Mouse (Mus musculus) kidney, embryonic 15.5 days (tissue): ENCODE results near the gene Kdsr. TPM values are rescaled to one million over a fixed set of nuclear protein-coding genes. Genes with fewer than 3 reads are reported as not detected.
"Not testable (repeated sequence)": the region's sequence is repeated elsewhere in the genome, so short reads cannot be mapped to it uniquely, and the experiment has no call there.

Source experiments
- ATAC-seq: fragments of 200-750 bp; cut with Nextera tagmentation; replicated peaks from 2 replicates; pipeline ENCODE4 v1.8.0; 2017; ENCODE audit warnings: moderate TSS enrichment; ENCODE audit not compliant: low FRiP score
- H3K27ac ChIP-seq: fragments of 300-500 bp; sonication (generic); 2 replicates; pipeline ENCODE4 v1.5.1; 2015; ENCODE audit warnings: mild to moderate bottlenecking, inconsistent platforms
- H3K27me3 ChIP-seq: fragments of 300-500 bp; sonication (generic); 2 replicates; pipeline ENCODE4 v1.6.1; 2015; ENCODE audit warnings: inconsistent platforms
- H3K36me3 ChIP-seq: fragments of 300-500 bp; sonication (generic); 2 replicates; pipeline ENCODE4 v1.6.1; 2015; ENCODE audit warnings: inconsistent platforms
- H3K4me1 ChIP-seq: fragments of 300-500 bp; sonication (generic); 2 replicates; pipeline ENCODE4 v1.6.1; 2015; ENCODE audit warnings: inconsistent platforms
- H3K4me2 ChIP-seq: fragments of 300-500 bp; sonication (generic); 2 replicates; pipeline ENCODE4 v1.6.1; 2015; ENCODE audit warnings: moderate library complexity, mild to moderate bottlenecking, inconsistent platforms
- H3K4me3 ChIP-seq: fragments of 300-500 bp; sonication (generic); replicated peaks from 2 replicates; pipeline ENCODE4 v1.5.1; 2015; ENCODE audit warnings: mild to moderate bottlenecking, inconsistent platforms
- H3K9ac ChIP-seq: fragments of 300-500 bp; sonication (generic); 2 replicates; pipeline ENCODE4 v1.6.1; 2015; ENCODE audit warnings: mild to moderate bottlenecking, inconsistent platforms
- H3K9me3 ChIP-seq: fragments of 300-500 bp; sonication (generic); replicated peaks from 2 replicates; pipeline ENCODE4 v1.6.1; 2016; ENCODE audit warnings: inconsistent platforms
- WGBS: fragments of 180-500 bp; shearing (Covaris S2); methylation state at CpG from one replicate; pipeline ENCODE4 v1.1.7; 2015; ENCODE audit warnings: mixed read lengths; 5-methylcytosine and 5-hydroxymethylcytosine counted together
- polyA plus RNA-seq: library from polyadenylated mRNA; unstranded; fragments of >200 nt; fragmentation: Nextera tagmentation; extraction: Ambion mirVana; gene quantifications from 2 replicates; pipeline ENCODE4 v1.2.1, GENCODE M21; 2015

The Kdsr gene
- polyA plus RNA-seq, 1 experiment from 2014 or later, result 11.3 TPM

DNA sequence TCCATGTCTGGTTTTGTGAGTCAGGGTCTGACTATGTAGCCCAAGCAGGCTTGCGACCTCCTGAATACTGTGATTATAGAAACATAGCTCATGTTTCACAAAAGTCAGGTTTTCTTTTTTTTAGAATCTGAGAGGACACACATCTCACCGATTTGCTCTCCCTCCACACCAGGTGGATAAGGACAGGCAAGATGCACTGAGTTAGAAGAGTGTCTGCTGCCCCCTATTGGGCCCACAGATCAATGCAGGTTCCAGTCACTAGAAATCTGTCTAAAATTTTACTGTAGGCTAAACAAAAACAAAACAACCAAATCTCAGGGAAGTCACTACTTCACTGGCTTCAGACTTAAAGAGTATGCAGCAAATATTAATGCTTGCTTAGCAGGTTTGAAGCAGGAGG, 23.9 kb downstream of the Kdsr start:
- no peaks in the 10 kb centered on the region for H3K27me3 ChIP-seq
- H3K4me3 ChIP-seq, result no peak overlapping the region
- 44% methylated on average over 2 of the region's 2 CpGs for WGBS
- H3K4me1 ChIP-seq, result no peaks in the 10 kb centered on the region
- H3K9me3 ChIP-seq, result no peaks in the 10 kb centered on the region
- peaks cover 30% of the 10 kb centered on the region for H3K36me3 ChIP-seq
- H3K27ac ChIP-seq, result no peak overlapping the region
- ATAC-seq, result no peak
- H3K9ac ChIP-seq, result no peak overlapping the region
- no peak overlapping the region for H3K4me2 ChIP-seq

DNA sequence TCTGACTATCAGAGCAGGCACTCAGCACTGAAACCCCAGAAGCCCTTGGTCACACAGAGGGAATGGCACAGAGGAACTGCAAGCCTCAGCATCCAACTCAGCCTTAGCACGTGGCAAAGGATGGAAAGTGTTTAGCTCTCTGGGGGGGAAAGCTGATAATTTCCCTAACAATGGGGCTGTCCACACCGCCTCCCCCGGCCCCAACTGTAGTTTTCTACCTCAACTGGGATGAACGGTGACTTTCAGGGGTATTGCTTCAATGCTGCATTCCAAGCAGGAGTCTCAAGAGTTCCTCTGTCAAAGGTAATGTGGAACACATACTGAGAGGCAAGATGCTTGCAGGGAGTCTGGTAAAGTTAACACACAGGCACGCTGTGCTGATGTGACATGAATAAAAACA, 37.5 kb downstream of the Kdsr start:
- Histone ChIP-seq H3K9ac (no peak overlapping the region), H3K27ac (no peak overlapping the region), H3K4me1 (peaks cover 6% of the 10 kb centered on the region; the same call in 1 of the 2 replicates), H3K9me3 (no peaks in the 10 kb centered on the region), H3K36me3 (peaks cover 10% of the 10 kb centered on the region; the same call in 1 of the 2 replicates), H3K4me2 (no peak overlapping the region), H3K4me3 (no peak overlapping the region), H3K27me3 (no peaks in the 10 kb centered on the region)
- 62% methylated on average over 5 of the region's 5 CpGs for WGBS
- ATAC-seq, result no peak

DNA sequence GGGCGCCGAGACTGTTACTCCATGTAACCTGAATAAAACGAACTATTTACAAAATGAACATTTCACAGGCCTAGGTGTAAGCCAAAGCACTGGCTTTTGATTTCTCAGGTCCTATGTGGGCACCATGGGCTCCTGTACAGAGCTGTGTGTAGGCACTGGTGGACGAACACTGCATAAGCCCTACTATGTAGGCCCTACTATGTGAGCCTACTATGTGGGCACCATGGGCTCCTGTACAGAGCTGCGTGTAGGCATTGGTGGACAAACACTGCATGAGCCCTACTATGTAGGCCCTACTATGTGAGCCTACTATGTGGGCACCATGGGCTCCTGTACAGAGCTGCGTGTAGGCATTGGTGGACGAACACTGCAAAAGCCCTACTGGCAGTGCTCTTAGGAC, 41.8 kb downstream of the Kdsr start:
- 71% methylated on average over 7 of the region's 7 CpGs for WGBS

DNA sequence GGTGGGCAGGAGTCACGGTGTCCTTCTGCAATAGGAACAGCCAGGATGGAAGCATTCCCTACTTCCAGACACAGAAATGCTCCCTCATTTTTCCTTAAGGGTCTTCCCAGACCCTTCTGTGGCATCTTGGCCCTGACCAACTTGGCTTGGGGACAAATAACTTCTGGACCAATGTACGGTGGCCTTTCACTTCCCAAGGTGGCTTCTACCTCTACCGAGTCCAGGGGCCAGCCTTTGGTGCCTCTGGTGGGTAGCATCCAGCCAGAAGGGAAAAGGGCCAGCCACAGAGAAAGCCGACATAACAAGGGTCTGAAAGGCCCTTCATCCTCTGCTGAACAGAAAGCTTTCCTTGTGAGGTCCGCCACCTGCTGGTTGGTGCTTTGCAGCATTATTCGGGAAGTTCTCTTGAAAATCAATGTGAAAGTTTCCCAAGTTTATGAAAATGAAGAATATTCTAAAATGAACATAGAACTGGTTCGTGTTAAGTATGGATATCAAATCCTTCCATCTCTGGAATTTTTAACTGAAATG, 42.4 kb downstream of the Kdsr start:
- Histone ChIP-seq H3K27ac (no peak overlapping the region), H3K9ac (no peak overlapping the region), H3K27me3 (no peaks in the 10 kb centered on the region), H3K9me3 (no peaks in the 10 kb centered on the region), H3K36me3 (no peaks in the 10 kb centered on the region), H3K4me1 (peaks cover 28% of the 10 kb centered on the region), H3K4me3 (no peak overlapping the region), H3K4me2 (no peak overlapping the region)
- 28% methylated on average over 7 of the region's 7 CpGs for WGBS
- no peak for ATAC-seq

More for the DNA sequence above, 41.8 kb downstream of the Kdsr start:
- H3K9me3 ChIP-seq, H3K4me3 ChIP-seq, H3K27ac ChIP-seq, ATAC-seq, H3K27me3 ChIP-seq, H3K36me3 ChIP-seq, H3K4me2 ChIP-seq, H3K9ac ChIP-seq: not testable (repeated sequence)
- peaks cover 22% of the 10 kb centered on the region for H3K4me1 ChIP-seq

DNA sequence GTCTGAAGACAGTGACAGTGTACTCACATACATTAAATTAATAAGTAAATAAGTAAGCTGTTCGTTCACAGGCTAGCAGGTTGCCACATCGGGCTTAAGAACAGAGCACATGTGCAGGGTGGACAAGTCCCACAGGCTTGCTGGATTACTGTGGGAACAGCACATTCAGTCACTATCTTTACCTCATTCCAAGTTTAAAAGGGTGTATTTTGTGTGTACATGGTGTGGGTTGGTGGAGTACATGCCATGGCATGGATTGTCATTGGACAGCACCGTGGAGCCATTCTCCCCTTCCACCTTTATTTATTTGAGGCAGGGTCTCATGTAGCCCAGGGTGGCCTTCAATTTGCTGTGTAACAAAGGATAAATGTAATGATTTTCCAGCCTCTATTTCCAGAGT, 43.4 kb downstream of the Kdsr start:
- ATAC-seq, result no peak
- H3K9me3 ChIP-seq, result no peaks in the 10 kb centered on the region

DNA sequence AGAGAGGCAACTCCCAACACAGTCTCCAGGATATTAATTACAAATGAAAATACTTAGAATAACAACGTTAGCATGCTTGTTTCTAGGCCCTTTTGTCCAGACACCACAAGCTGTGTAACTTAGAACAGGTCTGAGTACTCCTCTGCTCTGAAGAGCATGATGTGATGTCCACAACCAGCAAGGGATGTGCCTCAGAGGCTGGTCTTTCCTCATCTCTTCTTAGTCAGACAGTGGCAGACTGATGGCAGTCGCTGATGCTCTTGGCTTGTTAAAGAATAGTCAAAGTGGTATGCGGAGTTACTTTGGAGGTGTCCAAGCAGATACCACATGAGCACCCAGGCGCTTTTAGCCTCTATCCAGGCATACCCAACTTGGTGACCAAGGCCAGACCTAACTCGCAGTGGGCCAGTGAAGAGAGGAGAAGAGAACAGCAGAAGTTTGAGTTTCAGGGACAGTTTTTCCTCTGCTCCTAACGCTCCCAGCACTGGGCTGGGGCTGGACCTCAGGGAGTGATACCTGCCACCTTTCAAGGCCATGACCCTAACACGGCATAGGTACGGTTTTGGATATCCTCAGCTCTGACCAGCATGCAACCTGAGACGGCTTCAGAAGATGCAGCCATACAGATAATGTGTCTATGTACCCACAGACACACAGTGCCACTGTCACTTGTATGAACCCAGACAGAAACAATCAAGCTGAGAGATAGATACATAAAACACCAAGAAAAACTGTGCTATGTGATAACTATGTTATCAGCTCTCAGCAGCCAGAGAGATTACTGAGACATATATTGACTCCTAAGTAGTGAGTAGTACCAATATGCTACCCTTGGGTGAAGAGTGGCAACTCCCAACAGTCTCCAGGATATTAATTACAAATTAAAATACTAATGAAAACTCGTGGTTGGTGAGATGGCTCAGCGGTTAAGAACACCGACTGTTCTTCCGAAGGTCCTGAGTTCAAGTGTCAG, 44.1 kb downstream of the Kdsr start:
- 0 out of 2 replicates have a peak overlapping the region, but pooled peaks have one; percentile 83 for H3K4me3 ChIP-seq
- peak overlapping the region; percentile 90; the same call in 1 of the 2 replicates for H3K4me2 ChIP-seq
- no peaks in the 10 kb centered on the region for H3K9me3 ChIP-seq
- H3K27me3 ChIP-seq, result no peaks in the 10 kb centered on the region
- ATAC-seq, result no peak
- 71% methylated on average over 13 of the region's 13 CpGs for WGBS
- peaks cover 37% of the 10 kb centered on the region for H3K4me1 ChIP-seq
- H3K36me3 ChIP-seq, result no peaks in the 10 kb centered on the region
- peak overlapping the region; percentile 95 for H3K27ac ChIP-seq
- H3K9ac ChIP-seq, result no peak overlapping the region

More for the DNA sequence above, 43.4 kb downstream of the Kdsr start:
- no peak overlapping the region for H3K4me2 ChIP-seq
- H3K9ac ChIP-seq, result no peak overlapping the region
- H3K4me1 ChIP-seq, result peaks cover 37% of the 10 kb centered on the region
- no peak overlapping the region for H3K4me3 ChIP-seq
- no peaks in the 10 kb centered on the region for H3K27me3 ChIP-seq
- no peak overlapping the region for H3K27ac ChIP-seq
- WGBS, result 84% methylated on average over 3 of the region's 3 CpGs
- H3K36me3 ChIP-seq, result no peaks in the 10 kb centered on the region

DNA sequence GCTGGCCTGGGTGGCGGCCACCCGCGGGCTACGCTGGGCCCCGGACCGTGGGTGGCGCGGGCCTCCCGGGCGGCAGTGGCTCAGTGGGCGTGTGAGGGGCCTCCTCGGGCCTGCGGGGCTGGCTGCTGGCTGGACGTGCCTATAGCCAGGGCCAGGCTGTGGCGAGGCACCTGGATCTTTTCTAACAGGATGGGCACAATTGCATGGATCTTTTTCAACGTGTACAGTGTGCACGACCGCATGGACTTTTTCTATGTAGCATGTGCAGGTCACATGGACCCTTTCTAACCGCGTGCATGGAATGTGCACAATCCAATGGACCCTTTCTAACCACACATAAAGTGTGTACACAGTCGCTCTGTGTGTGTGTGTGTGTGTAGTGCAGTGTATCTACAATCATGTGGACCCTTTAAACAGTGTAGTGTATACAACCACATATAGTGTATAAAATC, 45.0 kb downstream of the Kdsr start:
- Histone ChIP-seq H3K4me1 (peaks cover 40% of the 10 kb centered on the region), H3K9me3 (no peaks in the 10 kb centered on the region), H3K27ac (peak overlapping the region; percentile 95), H3K9ac (peak overlapping the region; percentile 85), H3K27me3 (no peaks in the 10 kb centered on the region), H3K4me2 (peak overlapping the region; percentile 90), H3K36me3 (no peaks in the 10 kb centered on the region), H3K4me3 (peak overlapping the region; percentile 83)
- WGBS, result 5% methylated on average over 19 of the region's 21 CpGs
- peak; percentile 23; the same call in 1 of the 2 replicates for ATAC-seq

DNA sequence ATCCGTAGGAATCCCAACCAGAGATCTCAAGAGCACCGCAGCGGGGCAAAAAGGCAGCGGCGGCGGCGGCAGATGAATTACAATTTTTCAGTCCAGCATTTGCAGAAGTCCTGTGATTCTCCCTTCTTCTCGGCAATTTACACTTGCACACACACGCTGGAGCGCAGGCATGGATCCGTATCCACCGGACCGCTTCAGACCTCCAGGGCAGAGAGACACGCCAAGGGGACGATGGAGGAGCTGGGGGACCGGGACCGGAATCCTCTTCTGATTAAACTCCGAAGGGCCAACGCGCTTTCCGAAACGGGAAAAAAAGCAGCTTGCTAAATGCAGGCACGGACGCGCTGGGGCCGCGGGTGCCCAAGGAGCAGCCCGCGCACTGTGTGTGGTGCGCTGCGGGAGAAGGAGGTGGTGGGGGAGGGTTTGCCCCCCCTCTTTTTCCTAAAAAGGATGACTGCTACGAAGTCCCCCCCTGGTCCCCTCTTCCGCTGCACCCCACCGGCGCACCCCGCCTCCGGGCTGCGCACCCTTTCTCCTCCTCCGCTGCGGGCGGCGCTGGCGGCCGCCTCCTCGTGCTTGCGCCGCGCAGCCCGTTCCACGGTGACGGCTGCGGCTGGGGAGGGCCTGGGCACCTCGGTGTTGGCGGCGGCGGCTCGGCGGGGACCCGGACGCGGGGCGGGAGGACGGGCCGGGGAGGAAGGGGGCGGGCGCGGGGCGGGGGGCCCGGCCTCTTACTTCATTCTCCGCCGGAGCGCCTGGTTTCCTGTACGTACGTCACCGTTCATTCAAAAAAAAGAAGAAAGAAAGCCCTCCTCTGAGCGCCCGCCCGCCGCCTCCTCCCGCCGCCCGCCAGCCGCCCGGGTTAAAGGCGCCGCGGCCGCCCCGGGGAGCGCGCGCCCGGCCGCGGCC, 45.7 kb downstream of the Kdsr start, which contains the start of gene Bcl2:
Gene Bcl2, minus strand, starts transcription at position 654 of the 909 bp plus-strand sequence.
- ATAC-seq, result peak; percentile 80
- Histone ChIP-seq H3K4me1 (peaks cover 46% of the 10 kb centered on the region), H3K27ac (peak within 1 kb of the TSS; percentile 95), H3K9ac (peak within 1 kb of the TSS; percentile 85), H3K4me2 (peak within 1 kb of the TSS; percentile 90), H3K36me3 (no peaks in the 10 kb centered on the region), H3K4me3 (peak within 1 kb of the TSS; percentile 83), H3K9me3 (no peaks in the 10 kb centered on the region), H3K27me3 (no peaks in the 10 kb centered on the region)
- WGBS, result under 1% methylated on average over 69 of the region's 95 CpGs

DNA sequence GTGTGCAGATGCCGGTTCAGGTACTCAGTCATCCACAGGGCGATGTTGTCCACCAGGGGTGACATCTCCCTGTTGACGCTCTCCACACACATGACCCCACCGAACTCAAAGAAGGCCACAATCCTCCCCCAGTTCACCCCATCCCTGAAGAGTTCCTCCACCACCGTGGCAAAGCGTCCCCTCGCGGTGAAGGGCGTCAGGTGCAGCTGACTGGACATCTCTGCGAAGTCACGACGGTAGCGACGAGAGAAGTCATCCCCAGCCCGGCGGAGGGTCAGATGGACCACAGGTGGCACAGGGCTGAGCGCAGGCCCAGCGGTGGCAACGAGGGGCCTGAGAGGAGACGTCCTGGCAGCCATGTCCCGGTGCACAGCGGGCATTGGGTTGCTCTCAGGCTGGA, 47.2 kb downstream of the Kdsr start:
- H3K36me3 ChIP-seq, result no peaks in the 10 kb centered on the region
- ATAC-seq, result peak; percentile 10; the same call in 1 of the 2 replicates
- H3K4me3 ChIP-seq, result peak overlapping the region; percentile 83
- peak overlapping the region; percentile 85 for H3K9ac ChIP-seq
- WGBS, result 4% methylated on average over 22 of the region's 22 CpGs
- H3K9me3 ChIP-seq, result no peaks in the 10 kb centered on the region
- peak overlapping the region; percentile 90 for H3K4me2 ChIP-seq
- no peaks in the 10 kb centered on the region for H3K27me3 ChIP-seq
- H3K27ac ChIP-seq, result peak overlapping the region; percentile 67
- H3K4me1 ChIP-seq, result peaks cover 53% of the 10 kb centered on the region

DNA sequence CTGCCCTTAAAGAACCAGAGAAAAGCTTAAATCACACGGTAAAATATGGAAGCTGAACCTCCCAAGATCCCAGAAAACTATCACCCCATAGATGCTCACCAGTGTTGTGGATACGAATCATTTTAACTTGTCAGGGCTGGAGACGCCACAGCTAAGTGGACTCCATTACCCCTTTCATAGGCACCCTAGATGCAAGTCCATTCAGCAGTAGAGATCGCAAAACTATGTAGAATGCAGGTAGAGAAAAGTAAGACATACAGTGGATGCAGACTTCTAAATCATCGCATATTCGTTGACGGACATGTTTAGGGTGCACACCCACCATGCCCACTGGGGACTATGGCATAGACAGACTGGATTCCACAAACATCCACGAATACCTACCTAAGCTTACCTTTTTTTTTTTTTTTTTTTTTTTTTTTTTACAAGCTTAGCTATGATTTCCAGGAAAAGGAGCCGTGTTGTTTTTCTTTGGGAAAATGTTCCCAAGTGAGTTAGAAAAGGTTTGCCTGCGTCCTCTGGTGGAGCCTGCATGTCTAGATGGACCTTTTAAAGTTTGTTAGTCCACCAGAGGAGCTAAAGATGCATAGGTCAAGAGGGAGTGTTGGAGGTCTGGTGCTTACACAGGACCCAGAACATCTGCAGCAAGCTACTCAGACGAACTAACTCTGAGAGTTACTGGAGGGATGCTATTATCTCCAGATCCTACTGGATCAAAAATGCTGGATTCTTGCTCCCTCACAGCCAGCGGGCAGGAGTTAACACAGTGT, 48.0 kb downstream of the Kdsr start:
- WGBS, result 35% methylated on average over 12 of the region's 12 CpGs

DNA sequence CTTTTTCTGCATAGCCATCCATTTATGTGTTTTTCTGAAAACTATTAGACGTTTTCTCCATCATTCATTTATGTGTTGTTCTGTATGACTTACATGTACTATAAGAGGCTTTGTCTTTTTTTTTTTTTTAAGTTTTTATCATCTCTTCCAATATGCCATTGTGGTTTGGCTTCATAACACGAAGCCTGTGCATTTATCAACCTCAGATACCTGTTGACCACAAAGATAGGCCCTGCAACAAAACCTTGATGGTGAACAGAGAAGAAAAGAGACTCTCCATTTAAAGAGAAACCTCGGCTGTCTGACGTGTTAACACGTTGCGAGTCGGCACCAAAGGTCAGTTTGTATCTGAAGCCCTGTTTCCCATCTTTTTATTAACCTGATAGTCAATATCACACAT, 49.3 kb downstream of the Kdsr start:
- Histone ChIP-seq H3K4me2 (peak overlapping the region; percentile 38), H3K4me3 (0 out of 2 replicates have a peak overlapping the region, but pooled peaks have one; percentile 8), H3K9me3 (no peaks in the 10 kb centered on the region), H3K4me1 (peaks cover 50% of the 10 kb centered on the region), H3K36me3 (no peaks in the 10 kb centered on the region), H3K9ac (no peak overlapping the region), H3K27me3 (no peaks in the 10 kb centered on the region), H3K27ac (no peak overlapping the region)
- WGBS, result 66% methylated on average over 7 of the region's 7 CpGs
- ATAC-seq, result no peak

More for the DNA sequence above, 48.0 kb downstream of the Kdsr start:
- no peaks in the 10 kb centered on the region for H3K27me3 ChIP-seq
- H3K4me2 ChIP-seq, result peak overlapping the region; percentile 90
- no peaks in the 10 kb centered on the region for H3K36me3 ChIP-seq
- H3K27ac ChIP-seq, result peak overlapping the region; percentile 67; the same call in 1 of the 2 replicates
- peak overlapping the region; percentile 83 for H3K4me3 ChIP-seq
- no peaks in the 10 kb centered on the region for H3K9me3 ChIP-seq
- H3K4me1 ChIP-seq, result peaks cover 56% of the 10 kb centered on the region
- ATAC-seq, result no peak
- peak overlapping the region; percentile 85; the same call in 1 of the 2 replicates for H3K9ac ChIP-seq
